Mouse (Mus musculus) midbrain, embryonic 10.5 days (tissue): ENCODE measurements around the gene Tmprss4. TPM values are rescaled to one million over a fixed set of nuclear protein-coding genes. Genes with fewer than 3 reads are reported as not detected.

Experiments used
- DNase-seq: peaks from one replicate; pipeline ENCODE4 v3.0.0-alpha.2; 2017; ENCODE audit warnings: low spot score
- H3K27ac ChIP-seq: fragments of 300-500 bp; sonication (generic); replicated peaks from 2 replicates; pipeline ENCODE4 v1.5.1; 2016; ENCODE audit warnings: mild to moderate bottlenecking
- H3K27me3 ChIP-seq: fragments of 300-500 bp; sonication (generic); 2 replicates; pipeline ENCODE4 v1.6.1; 2016; ENCODE audit warnings: low read depth, mild to moderate bottlenecking; ENCODE audit not compliant: poor library complexity, severe bottlenecking
- H3K36me3 ChIP-seq: fragments of 300-500 bp; sonication (generic); 2 replicates; pipeline ENCODE4 v1.6.1; 2016; ENCODE audit warnings: mild to moderate bottlenecking, moderate library complexity
- H3K4me1 ChIP-seq: fragments of 300-500 bp; sonication (generic); 2 replicates; pipeline ENCODE4 v1.6.1; 2016
- H3K4me3 ChIP-seq: fragments of 300-500 bp; sonication (generic); 2 replicates; pipeline ENCODE4 v1.5.1; 2016; ENCODE audit warnings: mild to moderate bottlenecking, moderate library complexity
- H3K9me3 ChIP-seq: fragments of 300-500 bp; sonication (generic); replicated peaks from 2 replicates; pipeline ENCODE4 v1.6.1; 2016; ENCODE audit warnings: mild to moderate bottlenecking
- WGBS: fragments of 180-500 bp; shearing (Covaris S2); methylation state at CpG from one replicate; pipeline ENCODE4 v1.1.7; 2016; 5-methylcytosine and 5-hydroxymethylcytosine counted together
- polyA plus RNA-seq: library from polyadenylated mRNA; unstranded; fragments of >200 nt; fragmentation: Nextera tagmentation; extraction: Ambion mirVana; gene quantifications from 2 replicates; pipeline ENCODE4 v1.2.1, GENCODE M21; 2016

Gene Tmprss4
- not detected in 2 replicates for polyA plus RNA-seq

DNA sequence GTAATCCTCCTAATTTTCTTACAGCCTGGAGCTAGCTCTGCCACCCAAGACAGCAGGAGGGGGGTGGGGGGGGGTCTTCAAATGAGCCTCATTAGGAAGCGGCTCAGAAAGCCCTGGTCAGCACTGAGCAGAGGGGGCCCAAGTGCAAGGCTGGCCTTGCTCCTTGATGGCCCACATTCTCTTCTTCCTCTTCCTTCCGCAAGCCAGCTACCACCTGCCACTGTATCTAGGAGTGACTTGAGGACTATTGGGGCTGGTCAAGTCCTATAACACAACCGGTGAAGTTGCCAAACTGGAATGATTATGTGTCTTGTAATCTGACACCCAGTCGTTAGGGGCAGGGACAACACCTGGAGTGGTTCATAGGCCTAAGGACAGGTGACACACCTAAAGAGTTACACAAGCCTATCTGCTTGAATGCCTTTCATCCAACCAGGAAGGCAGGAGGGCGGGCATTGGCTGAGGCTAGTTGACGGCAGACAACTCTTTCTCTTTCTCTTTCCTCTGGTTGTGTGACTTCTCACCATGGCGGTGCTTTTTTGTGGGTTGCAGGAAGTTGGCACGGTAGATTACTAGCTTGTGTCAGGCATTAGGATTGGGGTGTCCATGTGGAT lies at the start of gene Tmprss4:
Gene Tmprss4, minus strand, starts transcription at position 296 of the 614 bp plus-strand sequence.
- Histone ChIP-seq H3K4me3 (no peak within 1 kb of the TSS), H3K36me3 (no peaks in the 10 kb centered on the region), H3K27ac (no peak within 1 kb of the TSS), H3K4me1 (no peaks in the 10 kb centered on the region), H3K9me3 (no peaks in the 10 kb centered on the region), H3K27me3 (no peaks in the 10 kb centered on the region)
- no peak for DNase-seq
- 81% methylated on average over 8 of the region's 8 CpGs for WGBS

DNA sequence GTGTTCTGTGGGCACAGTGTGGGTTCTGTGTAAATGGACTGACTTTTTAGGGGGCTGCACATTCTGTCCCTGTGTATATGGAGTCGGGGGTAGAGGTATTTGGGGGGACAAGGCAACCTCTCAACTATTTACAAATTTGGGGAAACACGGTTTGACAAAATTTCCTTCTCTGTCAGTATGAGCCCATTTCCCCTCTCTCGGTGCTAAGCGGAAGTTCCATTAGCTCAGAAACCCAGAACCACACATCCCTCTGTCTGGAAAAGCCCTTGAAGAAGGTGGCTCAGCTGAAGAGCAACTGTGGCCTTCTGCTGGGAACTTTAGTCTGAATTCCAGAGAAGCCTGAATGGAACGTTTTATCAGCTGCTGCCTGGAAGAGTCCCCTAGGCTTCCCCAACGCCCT lies 48.5 kb upstream of the Tmprss4 start:
- H3K4me3 ChIP-seq = no peak overlapping the region
- H3K36me3 ChIP-seq = no peaks in the 10 kb centered on the region
- no peak for DNase-seq
- peaks cover 7% of the 10 kb centered on the region; the same call in 1 of the 2 replicates for H3K4me1 ChIP-seq
- H3K9me3 ChIP-seq = no peaks in the 10 kb centered on the region
- WGBS = 77% methylated on average over 6 of the region's 6 CpGs
- H3K27ac ChIP-seq = no peak overlapping the region
- H3K27me3 ChIP-seq = no peaks in the 10 kb centered on the region

DNA sequence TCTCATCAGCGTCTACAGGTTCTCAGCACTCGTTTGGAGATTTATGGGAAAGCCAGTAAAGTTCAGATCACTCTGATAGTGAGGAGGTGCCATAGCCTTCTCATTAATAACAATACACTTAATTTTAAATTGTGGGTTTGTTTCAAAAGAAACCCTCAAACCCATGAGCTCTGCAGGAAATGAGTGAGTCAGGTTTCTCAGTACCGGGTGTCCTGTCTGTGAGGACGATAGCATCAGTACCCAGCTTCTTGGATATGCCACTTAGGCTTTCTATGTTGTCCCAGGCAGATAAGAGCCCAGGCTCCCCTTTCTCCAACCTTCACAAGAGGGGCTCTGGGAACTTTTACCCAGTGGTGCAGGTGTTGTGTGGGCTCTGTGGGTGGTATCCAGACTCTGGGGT lies 48.1 kb upstream of the Tmprss4 start:
- Histone ChIP-seq H3K36me3 (no peaks in the 10 kb centered on the region), H3K27me3 (no peaks in the 10 kb centered on the region), H3K4me3 (no peak overlapping the region), H3K4me1 (peaks cover 7% of the 10 kb centered on the region; the same call in 1 of the 2 replicates), H3K9me3 (no peaks in the 10 kb centered on the region), H3K27ac (no peak overlapping the region)
- 86% methylated on average over 4 of the region's 4 CpGs for WGBS
- no peak for DNase-seq

DNA sequence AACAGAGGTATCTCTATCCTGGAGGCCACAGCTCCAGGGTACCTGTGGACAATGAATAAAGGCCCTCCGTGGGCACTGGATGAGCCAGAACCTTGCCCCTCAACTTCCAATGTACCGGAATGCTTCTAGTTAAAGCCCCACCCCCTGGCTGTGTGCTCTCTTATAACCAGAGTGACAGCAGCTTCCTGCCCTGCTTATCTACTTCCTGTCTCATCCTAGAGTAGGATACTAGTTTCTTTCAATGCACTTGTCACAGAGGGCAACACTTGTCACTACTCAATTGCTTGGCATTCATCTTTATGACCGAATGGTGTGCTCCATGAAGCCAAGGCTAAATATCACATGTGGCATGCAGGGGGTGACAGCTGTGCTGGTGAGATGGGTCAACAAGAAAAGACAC lies 47.4 kb upstream of the Tmprss4 start:
- H3K27me3 ChIP-seq = no peaks in the 10 kb centered on the region
- H3K36me3 ChIP-seq = no peaks in the 10 kb centered on the region
- H3K27ac ChIP-seq = no peak overlapping the region
- WGBS = 84% methylated on average over 3 of the region's 3 CpGs
- DNase-seq = no peak
- H3K4me3 ChIP-seq = no peak overlapping the region
- H3K9me3 ChIP-seq = no peaks in the 10 kb centered on the region
- H3K4me1 ChIP-seq = peaks cover 7% of the 10 kb centered on the region; the same call in 1 of the 2 replicates

DNA sequence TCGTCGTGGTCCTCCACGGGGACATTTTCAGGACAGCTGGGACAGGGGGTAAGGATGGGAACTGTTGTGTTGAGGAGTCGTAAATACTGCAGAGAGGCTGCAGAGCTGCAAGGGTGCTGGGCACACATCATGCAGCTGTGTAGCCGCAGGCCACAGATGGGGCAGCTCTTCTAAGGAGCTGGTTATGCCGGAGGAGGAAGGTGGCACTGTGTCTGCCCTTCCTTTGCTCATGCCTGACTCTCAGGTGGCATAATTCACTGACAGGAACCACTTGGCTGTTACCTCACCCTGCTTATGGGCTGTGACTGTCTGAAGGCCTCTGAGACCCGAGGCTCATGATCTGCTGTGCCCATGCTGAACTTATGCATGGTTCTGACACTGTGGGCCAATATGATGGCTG lies 46.4 kb upstream of the Tmprss4 start:
- H3K36me3 ChIP-seq = no peaks in the 10 kb centered on the region
- peaks cover 7% of the 10 kb centered on the region; the same call in 1 of the 2 replicates for H3K4me1 ChIP-seq
- H3K9me3 ChIP-seq = no peaks in the 10 kb centered on the region
- H3K4me3 ChIP-seq = no peak overlapping the region
- H3K27ac ChIP-seq = no peak overlapping the region
- no peaks in the 10 kb centered on the region for H3K27me3 ChIP-seq
- 93% methylated on average over 7 of the region's 7 CpGs for WGBS
- no peak for DNase-seq

DNA sequence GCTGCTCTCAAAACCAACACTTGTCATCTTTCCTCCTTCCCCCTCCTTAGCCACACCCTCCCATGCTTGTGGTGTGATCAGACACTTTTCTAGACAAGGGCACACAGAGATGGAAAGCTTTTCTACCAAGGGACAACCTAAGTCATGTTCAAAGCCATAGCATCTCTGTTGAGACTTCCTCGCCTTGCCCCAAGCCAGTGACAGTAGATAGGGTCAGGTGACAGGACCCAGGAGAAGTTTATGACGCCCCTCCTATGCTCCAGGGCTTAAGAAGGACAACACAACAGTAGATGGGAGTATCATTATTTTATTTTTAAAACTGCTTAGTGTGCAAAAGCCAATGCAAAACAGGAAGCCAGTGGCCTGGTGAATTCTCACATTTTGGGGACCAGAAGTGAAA lies 43.6 kb upstream of the Tmprss4 start:
- WGBS = 71% methylated on average over 2 of the region's 2 CpGs
- no peak overlapping the region for H3K27ac ChIP-seq
- no peak for DNase-seq
- no peak overlapping the region for H3K4me3 ChIP-seq
- no peaks in the 10 kb centered on the region for H3K36me3 ChIP-seq
- no peaks in the 10 kb centered on the region for H3K27me3 ChIP-seq
- no peaks in the 10 kb centered on the region for H3K9me3 ChIP-seq
- no peaks in the 10 kb centered on the region for H3K4me1 ChIP-seq

DNA sequence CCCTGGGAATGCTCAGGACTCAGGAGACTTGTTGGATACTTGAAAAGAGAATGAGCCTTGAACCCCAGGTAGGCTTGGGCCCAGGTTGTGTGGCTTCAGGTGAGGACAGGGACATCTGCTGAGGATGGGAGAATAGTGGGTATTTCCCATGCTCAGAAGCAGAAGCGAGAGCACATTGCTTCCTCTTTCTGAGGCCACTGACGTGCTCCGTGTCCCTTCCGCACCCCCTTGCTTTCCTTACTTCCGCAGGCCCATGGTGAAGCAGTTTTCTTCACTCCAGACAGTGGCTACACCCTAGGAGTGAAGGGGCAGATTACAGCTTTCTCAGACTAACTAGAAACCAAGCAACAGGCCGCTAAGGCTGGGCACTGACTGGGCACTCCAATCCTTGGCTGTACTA lies 42.2 kb upstream of the Tmprss4 start:
- H3K27ac ChIP-seq = no peak overlapping the region
- no peaks in the 10 kb centered on the region for H3K9me3 ChIP-seq
- no peak overlapping the region for H3K4me3 ChIP-seq
- H3K36me3 ChIP-seq = no peaks in the 10 kb centered on the region
- no peak for DNase-seq
- H3K27me3 ChIP-seq = no peaks in the 10 kb centered on the region
- H3K4me1 ChIP-seq = no peaks in the 10 kb centered on the region
- WGBS = 86% methylated on average over 6 of the region's 6 CpGs

DNA sequence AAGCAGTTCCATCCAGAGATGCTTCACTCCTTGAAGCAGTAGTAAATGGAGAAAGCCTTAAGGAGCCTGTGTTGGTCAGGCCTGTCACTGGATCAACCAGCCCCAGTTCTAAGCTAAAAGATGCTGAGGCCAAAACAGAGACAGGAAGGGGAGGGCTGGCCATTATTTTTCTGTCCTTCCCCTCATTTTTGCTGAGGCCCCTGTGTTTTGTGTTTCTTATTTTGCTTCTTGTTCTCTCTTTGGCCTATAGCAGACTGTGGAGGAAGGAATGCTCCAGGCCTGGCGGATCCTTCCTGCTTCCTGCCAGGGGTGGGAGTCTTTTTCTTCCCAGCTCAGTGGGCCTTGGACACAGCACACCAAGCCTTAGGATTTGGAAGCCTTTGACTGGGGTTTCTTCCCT lies 41.5 kb upstream of the Tmprss4 start:
- no peak for DNase-seq
- WGBS = 85% methylated on average over 1 of the region's 1 CpGs
- H3K4me1 ChIP-seq = no peaks in the 10 kb centered on the region
- no peak overlapping the region for H3K27ac ChIP-seq
- H3K9me3 ChIP-seq = no peaks in the 10 kb centered on the region
- H3K36me3 ChIP-seq = no peaks in the 10 kb centered on the region
- no peak overlapping the region for H3K4me3 ChIP-seq
- no peaks in the 10 kb centered on the region for H3K27me3 ChIP-seq

DNA sequence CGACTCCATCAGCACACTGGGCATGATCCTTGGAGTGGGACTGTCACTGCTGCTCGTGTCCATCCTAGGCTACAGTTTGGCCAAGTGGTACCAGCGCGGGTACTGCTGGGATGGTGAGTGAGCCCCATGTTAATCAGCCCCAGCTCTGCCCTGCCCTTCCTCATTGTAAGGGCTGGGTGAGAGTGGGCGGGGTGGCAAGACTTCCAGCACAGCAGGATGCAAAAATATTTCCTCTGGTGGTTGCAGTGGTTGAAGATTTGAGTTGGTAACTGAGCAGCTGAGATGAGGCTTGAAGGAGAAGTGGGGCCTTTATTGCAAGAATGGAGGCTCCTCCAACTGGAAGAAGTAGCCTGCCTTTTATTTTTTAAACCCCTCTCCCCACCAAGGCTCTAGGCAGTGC lies 37.5 kb upstream of the Tmprss4 start:
- no peaks in the 10 kb centered on the region for H3K36me3 ChIP-seq
- H3K27ac ChIP-seq = no peak overlapping the region
- DNase-seq = no peak
- no peaks in the 10 kb centered on the region for H3K9me3 ChIP-seq
- WGBS = 79% methylated on average over 5 of the region's 5 CpGs
- peaks cover 5% of the 10 kb centered on the region; the same call in 1 of the 2 replicates for H3K4me1 ChIP-seq
- H3K4me3 ChIP-seq = no peak overlapping the region
- H3K27me3 ChIP-seq = no peaks in the 10 kb centered on the region

DNA sequence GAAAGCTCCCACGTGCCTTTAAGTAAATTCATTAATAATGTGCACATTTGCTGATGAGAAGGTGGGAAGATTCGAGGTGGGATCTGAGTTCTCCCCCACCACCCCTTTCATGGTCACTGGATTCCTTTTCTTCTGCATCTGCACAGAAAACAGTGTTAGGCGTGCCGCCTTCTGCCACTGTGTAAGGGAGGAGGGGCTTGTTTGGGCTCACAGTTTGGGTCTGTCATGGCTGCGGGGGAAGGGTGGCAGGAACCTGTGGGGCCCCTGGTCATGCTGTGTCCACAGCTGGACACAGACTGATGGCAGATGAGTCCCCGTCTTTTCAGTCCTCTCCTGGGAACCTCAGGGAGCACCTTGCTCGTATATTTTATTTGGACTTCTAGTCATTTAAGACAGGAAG lies 32.9 kb upstream of the Tmprss4 start:
- DNase-seq = no peak
- Histone ChIP-seq H3K36me3 (no peaks in the 10 kb centered on the region), H3K27me3 (no peaks in the 10 kb centered on the region), H3K4me3 (no peak overlapping the region), H3K9me3 (no peaks in the 10 kb centered on the region), H3K27ac (no peak overlapping the region), H3K4me1 (peaks cover 5% of the 10 kb centered on the region; the same call in 1 of the 2 replicates)
- WGBS = 66% methylated on average over 7 of the region's 7 CpGs

DNA sequence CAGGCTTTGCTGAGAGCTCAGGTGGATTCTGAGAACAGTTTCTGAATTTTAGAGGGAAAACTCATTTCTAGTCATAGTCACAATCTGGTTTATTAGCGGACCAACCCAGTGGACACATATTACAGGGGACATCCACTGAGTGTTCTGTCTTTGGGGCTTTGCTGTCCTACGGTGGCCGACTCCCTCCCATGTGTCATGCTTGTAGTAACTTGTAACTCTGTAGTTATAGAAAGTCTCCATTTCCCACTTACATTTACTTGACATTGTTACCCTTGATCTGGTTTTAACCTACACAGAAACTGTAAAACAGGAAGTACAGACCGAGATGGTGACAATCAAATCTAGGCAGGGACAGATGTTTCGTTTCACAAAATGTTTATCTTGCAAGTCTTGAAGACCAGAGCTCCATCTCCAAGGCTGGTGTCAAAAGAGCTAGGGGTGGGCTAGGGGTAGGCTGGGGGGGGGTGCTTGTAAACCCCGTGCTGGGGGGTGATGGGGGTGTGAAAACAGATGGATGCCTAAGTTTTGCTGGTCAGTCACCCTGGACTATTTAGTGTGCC lies 31.9 kb upstream of the Tmprss4 start:
- DNase-seq = no peak
- no peaks in the 10 kb centered on the region for H3K36me3 ChIP-seq
- H3K4me3 ChIP-seq = no peak overlapping the region
- H3K9me3 ChIP-seq = no peaks in the 10 kb centered on the region
- H3K27me3 ChIP-seq = no peaks in the 10 kb centered on the region
- H3K4me1 ChIP-seq = peaks cover 5% of the 10 kb centered on the region; the same call in 1 of the 2 replicates
- no peak overlapping the region for H3K27ac ChIP-seq
- WGBS = 84% methylated on average over 6 of the region's 6 CpGs

DNA sequence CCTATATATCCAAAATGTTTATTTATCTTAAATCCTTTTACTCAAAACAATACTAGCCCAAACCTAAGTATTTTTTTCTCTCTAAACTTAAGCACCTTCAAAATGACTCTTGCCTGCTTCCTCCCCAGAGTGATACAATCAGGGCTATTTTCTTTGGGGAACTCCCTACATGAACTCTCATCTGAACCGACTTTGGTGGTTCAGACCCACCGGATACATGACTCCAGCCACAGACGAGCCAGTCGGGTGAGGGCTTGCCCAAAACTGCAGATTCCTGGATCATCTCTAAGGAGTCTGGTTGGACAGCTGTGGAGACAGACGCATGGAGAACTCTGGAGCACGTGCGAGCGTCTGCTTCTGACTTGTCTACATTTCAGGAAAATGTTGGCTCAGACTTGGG lies 25.5 kb upstream of the Tmprss4 start:
- H3K27ac ChIP-seq = no peak overlapping the region
- H3K36me3 ChIP-seq = no peaks in the 10 kb centered on the region
- H3K4me1 ChIP-seq = no peaks in the 10 kb centered on the region
- H3K9me3 ChIP-seq = no peaks in the 10 kb centered on the region
- H3K27me3 ChIP-seq = no peaks in the 10 kb centered on the region
- WGBS = 85% methylated on average over 8 of the region's 8 CpGs
- DNase-seq = no peak
- H3K4me3 ChIP-seq = no peak overlapping the region

DNA sequence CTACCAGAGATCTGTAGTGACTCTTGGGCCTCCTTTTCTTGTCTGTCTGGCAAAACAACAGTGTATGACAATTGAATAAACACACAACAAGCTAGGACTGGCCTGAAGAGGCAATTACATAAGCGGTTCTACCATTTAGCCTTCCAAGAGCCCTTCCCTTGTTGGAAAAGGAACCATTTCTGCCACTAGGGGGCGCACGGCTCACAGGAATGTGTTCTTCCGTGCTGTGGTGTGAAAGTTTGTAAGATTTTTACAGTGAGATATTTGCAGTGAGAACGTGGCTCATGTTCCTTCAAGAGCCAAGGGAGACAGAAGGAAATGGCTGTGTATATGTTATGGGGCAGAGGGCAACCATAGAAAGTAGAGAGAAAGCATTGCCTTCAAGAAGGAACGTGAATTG lies 17.7 kb upstream of the Tmprss4 start:
- H3K36me3 ChIP-seq = no peaks in the 10 kb centered on the region
- H3K27ac ChIP-seq = no peak overlapping the region
- peak; percentile 83 for DNase-seq
- no peaks in the 10 kb centered on the region for H3K27me3 ChIP-seq
- WGBS = 16% methylated on average over 6 of the region's 6 CpGs
- no peaks in the 10 kb centered on the region for H3K9me3 ChIP-seq
- H3K4me1 ChIP-seq = no peaks in the 10 kb centered on the region
- no peak overlapping the region for H3K4me3 ChIP-seq
